Mouse (Mus musculus): ENCODE results near the gene Sgtb. TPM values are rescaled to one million over a fixed set of nuclear protein-coding genes. Genes with fewer than 3 reads are reported as not detected.

Gene Sgtb
- polyA plus RNA-seq, 1 experiment = 0.26 TPM

- Histone ChIP-seq H3K4me1 (replicated peaks; ENCODE audit: control insufficient read depth, insufficient read depth, low read length) (peaks cover 9% of the 10 kb centered on the region), H3K27ac (ENCODE audit: control insufficient read depth, insufficient read depth, low read length) (no peak overlapping the region), H3K36me3 (ENCODE audit: control insufficient read depth, insufficient read depth, low read length) (no peaks in the 10 kb centered on the region), H3K27me3 (ENCODE audit: control insufficient read depth, insufficient read depth, low read length) (no peaks in the 10 kb centered on the region), H3K4me3 (ENCODE audit: control insufficient read depth, insufficient read depth, low read length) (no peak overlapping the region)
- TF ChIP-seq CTCF (IDR thresholded peaks at IDR 0.05; ENCODE audit: borderline replicate concordance, control insufficient read depth, extremely low read depth, insufficient read depth, low read length, poor library complexity) (no peak), POLR2A (IDR thresholded peaks at IDR 0.05; ENCODE audit: control insufficient read depth, extremely low read depth, insufficient read depth, low read length, poor library complexity) (no peak)
- no peak for DNase-seq
- WGBS = 94% methylated on average over 2 of the region's 2 CpGs
Observed at GRCm38 (mm10) chr13:104114827-104115226, 5.3 kb downstream of the Sgtb start.

GRCm38 (mm10) chr13:104122078-104122840, 12.7 kb downstream of the Sgtb start:
- H3K4me1 ChIP-seq (replicated peaks; ENCODE audit: control insufficient read depth, insufficient read depth, low read length) = no peaks in the 10 kb centered on the region
- no peaks in the 10 kb centered on the region for H3K36me3 ChIP-seq (ENCODE audit: control insufficient read depth, insufficient read depth, low read length)
- H3K27me3 ChIP-seq (ENCODE audit: control insufficient read depth, insufficient read depth, low read length) = no peaks in the 10 kb centered on the region
- no peak overlapping the region for H3K27ac ChIP-seq (ENCODE audit: control insufficient read depth, insufficient read depth, low read length)
- WGBS = 89% methylated on average over 17 of the region's 17 CpGs
- no peak for DNase-seq
- TF ChIP-seq CTCF (IDR thresholded peaks at IDR 0.05; ENCODE audit: borderline replicate concordance, control insufficient read depth, extremely low read depth, insufficient read depth, low read length, poor library complexity) = no peak
- TF ChIP-seq POLR2A (IDR thresholded peaks at IDR 0.05; ENCODE audit: control insufficient read depth, extremely low read depth, insufficient read depth, low read length, poor library complexity) = no peak
- no peak overlapping the region for H3K4me3 ChIP-seq (ENCODE audit: control insufficient read depth, insufficient read depth, low read length)

- no peak for DNase-seq
- TF ChIP-seq CTCF (IDR thresholded peaks at IDR 0.05; ENCODE audit: borderline replicate concordance, control insufficient read depth, extremely low read depth, insufficient read depth, low read length, poor library complexity) (no peak), POLR2A (IDR thresholded peaks at IDR 0.05; ENCODE audit: control insufficient read depth, extremely low read depth, insufficient read depth, low read length, poor library complexity) (no peak)
- H3K4me3 ChIP-seq (ENCODE audit: control insufficient read depth, insufficient read depth, low read length) = no peak overlapping the region
- 76% methylated on average over 20 of the region's 20 CpGs for WGBS
- H3K36me3 ChIP-seq (ENCODE audit: control insufficient read depth, insufficient read depth, low read length) = no peaks in the 10 kb centered on the region
- no peaks in the 10 kb centered on the region for H3K4me1 ChIP-seq (replicated peaks; ENCODE audit: control insufficient read depth, insufficient read depth, low read length)
- H3K27ac ChIP-seq (ENCODE audit: control insufficient read depth, insufficient read depth, low read length) = no peak overlapping the region
- no peaks in the 10 kb centered on the region for H3K27me3 ChIP-seq (ENCODE audit: control insufficient read depth, insufficient read depth, low read length)
Observed at GRCm38 (mm10) chr13:104123662-104124381, 14.3 kb downstream of the Sgtb start.

GRCm38 (mm10) chr13:104132561-104132960, 23.0 kb downstream of the Sgtb start:
- TF ChIP-seq POLR2A (IDR thresholded peaks at IDR 0.05; ENCODE audit: control insufficient read depth, extremely low read depth, insufficient read depth, low read length, poor library complexity) (no peak), CTCF (IDR thresholded peaks at IDR 0.05; ENCODE audit: borderline replicate concordance, control insufficient read depth, extremely low read depth, insufficient read depth, low read length, poor library complexity) (no peak)
- Histone ChIP-seq H3K27ac (ENCODE audit: control insufficient read depth, insufficient read depth, low read length) (no peak overlapping the region), H3K36me3 (ENCODE audit: control insufficient read depth, insufficient read depth, low read length) (no peaks in the 10 kb centered on the region), H3K4me3 (ENCODE audit: control insufficient read depth, insufficient read depth, low read length) (no peak overlapping the region), H3K4me1 (replicated peaks; ENCODE audit: control insufficient read depth, insufficient read depth, low read length) (no peaks in the 10 kb centered on the region), H3K27me3 (ENCODE audit: control insufficient read depth, insufficient read depth, low read length) (no peaks in the 10 kb centered on the region)
- WGBS = 93% methylated on average over 2 of the region's 2 CpGs
- no peak for DNase-seq

GRCm38 (mm10) chr13:104134510-104135085, 25.1 kb downstream of the Sgtb start:
- WGBS = 98% methylated on average over 4 of the region's 4 CpGs
- TF ChIP-seq CTCF (IDR thresholded peaks at IDR 0.05; ENCODE audit: borderline replicate concordance, control insufficient read depth, extremely low read depth, insufficient read depth, low read length, poor library complexity) = no peak
- TF ChIP-seq POLR2A (IDR thresholded peaks at IDR 0.05; ENCODE audit: control insufficient read depth, extremely low read depth, insufficient read depth, low read length, poor library complexity) = no peak

GRCm38 (mm10) chr13:104139369-104140209, 30.0 kb downstream of the Sgtb start:
- Histone ChIP-seq H3K27me3 (ENCODE audit: control insufficient read depth, insufficient read depth, low read length) (no peaks in the 10 kb centered on the region), H3K4me3 (ENCODE audit: control insufficient read depth, insufficient read depth, low read length) (no peak overlapping the region), H3K27ac (ENCODE audit: control insufficient read depth, insufficient read depth, low read length) (no peak overlapping the region), H3K4me1 (replicated peaks; ENCODE audit: control insufficient read depth, insufficient read depth, low read length) (0 out of 2 replicates have a peak, but pooled peaks cover 2% of the 10 kb centered on the region), H3K36me3 (ENCODE audit: control insufficient read depth, insufficient read depth, low read length) (peaks cover 17% of the 10 kb centered on the region)
- peak; percentile 86 for DNase-seq
- TF ChIP-seq POLR2A (IDR thresholded peaks at IDR 0.05; ENCODE audit: control insufficient read depth, extremely low read depth, insufficient read depth, low read length, poor library complexity) (no peak), CTCF (IDR thresholded peaks at IDR 0.05; ENCODE audit: borderline replicate concordance, control insufficient read depth, extremely low read depth, insufficient read depth, low read length, poor library complexity) (peak; percentile 70; the same call in 1 of the 2 replicates)
- WGBS = 29% methylated on average over 13 of the region's 13 CpGs

More at GRCm38 (mm10) chr13:104134510-104135085, 25.1 kb downstream of the Sgtb start:
- Histone ChIP-seq H3K36me3 (ENCODE audit: control insufficient read depth, insufficient read depth, low read length) (no peaks in the 10 kb centered on the region), H3K27me3 (ENCODE audit: control insufficient read depth, insufficient read depth, low read length) (no peaks in the 10 kb centered on the region), H3K4me3 (ENCODE audit: control insufficient read depth, insufficient read depth, low read length) (no peak overlapping the region), H3K4me1 (replicated peaks; ENCODE audit: control insufficient read depth, insufficient read depth, low read length) (no peaks in the 10 kb centered on the region), H3K27ac (ENCODE audit: control insufficient read depth, insufficient read depth, low read length) (no peak overlapping the region)
- DNase-seq = no peak

Measured in thymus, adult 2 months (tissue).